Comparison of ENCODE assay signal across 11 mouse cellular contexts in the genomic region with DNA sequence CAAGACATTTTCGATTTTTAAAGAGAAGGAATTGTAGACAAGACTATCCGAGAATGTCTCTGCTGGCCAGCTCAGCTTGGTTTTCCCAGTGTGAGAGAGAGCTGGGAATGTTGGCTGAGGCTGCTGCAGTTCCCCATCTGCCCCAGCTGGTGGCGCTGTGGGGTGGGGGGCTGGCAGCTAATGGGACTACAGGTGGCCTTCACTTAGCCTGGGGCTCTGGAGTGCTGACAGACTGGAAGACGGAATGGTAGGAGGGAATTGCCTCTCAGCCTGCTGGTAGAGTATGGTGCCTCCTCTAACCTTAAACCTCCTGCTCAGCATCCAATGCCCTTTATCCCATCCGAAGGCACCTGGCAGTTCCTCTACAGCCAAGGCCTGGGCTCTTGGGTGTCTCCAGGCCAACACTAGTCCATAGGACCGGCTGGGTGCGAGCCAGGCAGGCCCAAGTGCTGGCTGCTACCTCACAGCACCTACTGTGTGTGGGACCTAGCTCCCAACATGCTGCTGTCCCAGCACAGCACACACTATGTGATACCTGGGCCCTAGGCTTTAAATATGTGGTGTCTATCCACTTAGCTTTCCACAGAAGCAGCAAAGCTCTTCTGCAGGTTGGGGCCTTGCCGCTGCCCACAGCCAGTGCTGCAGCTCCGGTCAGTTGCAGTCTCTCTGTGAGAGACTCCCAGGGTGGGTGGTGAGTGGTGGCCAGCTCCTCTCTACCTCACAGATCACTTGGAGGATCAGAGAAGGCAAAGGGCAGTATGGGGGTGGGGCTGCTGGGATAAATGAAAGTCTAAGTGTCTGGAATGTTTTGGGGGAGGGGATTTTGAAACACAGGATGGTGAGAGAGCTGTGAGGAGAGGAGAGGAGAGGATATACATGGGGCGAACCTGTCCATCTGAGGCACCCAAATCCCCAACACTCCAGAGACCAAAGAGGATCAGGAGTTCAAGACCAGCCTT. TPM values are rescaled to one million over a fixed set of nuclear protein-coding genes. Genes with fewer than 3 reads are reported as not detected.
DNase-seq lines count a peak whose midpoint lies in the region; ATAC-seq and TF ChIP-seq lines count a peak whose summit lies in the region.
"Had no signal": no experiment of that assay in that cellular context is flagged by ENCODE, and none has a peak within 500 bp of the region (broad histone marks: within the 10 kb centered on the region; RNA-seq: fewer than 3 reads in every experiment).

No protein-coding gene starts in this region.

- H3K36me3 ChIP-seq in hindbrain, embryonic 10.5 days = peaks cover 23% of the 10 kb centered on the region
- peaks cover 7% of the 10 kb centered on the region for H3K36me3 ChIP-seq in hindbrain, embryonic 16.5 days (ENCODE audit: control insufficient read depth, insufficient read depth, low read length)
- no peaks in the 10 kb centered on the region for H3K36me3 ChIP-seq in midbrain, embryonic 11.5 days (ENCODE audit: control insufficient read depth, insufficient read depth, low read length)
- H3K36me3 ChIP-seq in midbrain, embryonic 16.5 days (ENCODE audit: control insufficient read depth, insufficient read depth, low read length) = peaks cover 7% of the 10 kb centered on the region; the same call in 1 of the 2 replicates
- no peaks in the 10 kb centered on the region for H3K36me3 ChIP-seq in small intestine, adult 2 months (ENCODE audit: control insufficient read depth, insufficient read depth, low read length)

- no peak overlapping the region for H3K9ac ChIP-seq in hindbrain, embryonic 16.5 days (ENCODE audit: low read depth, low read length)
- H3K9ac ChIP-seq in midbrain, embryonic 11.5 days (ENCODE audit: low read length) = no peak overlapping the region
- H3K9ac ChIP-seq in midbrain, embryonic 16.5 days (ENCODE audit: low read depth, low read length) = no peak overlapping the region

- ATAC-seq in hindbrain, embryonic 16.5 days = no peak
- ATAC-seq in midbrain, embryonic 11.5 days (ENCODE audit: low FRiP score) = no peak
- ATAC-seq in midbrain, embryonic 16.5 days = no peak

- peak; percentile 59 for DNase-seq in hindbrain, embryonic 10.5 days (ENCODE audit: low spot score)
- DNase-seq in midbrain, embryonic 11.5 days (ENCODE audit: low spot score, missing footprints) = peak; percentile 86
- DNase-seq in cerebellum, adult 2 months = peak in 1 of 2 experiments; percentile 65
- DNase-seq in thymus, postnatal 14 days = no peak
- no peak for DNase-seq in spleen, postnatal 36 days (ENCODE audit: low spot score in 2 of 2)
- DNase-seq: thymus, postnatal 4 days had no signal

- no peak overlapping the region for H3K4me3 ChIP-seq in hindbrain, embryonic 10.5 days
- no peak overlapping the region for H3K4me3 ChIP-seq in hindbrain, embryonic 16.5 days (ENCODE audit: low read length)
- H3K4me3 ChIP-seq in midbrain, embryonic 11.5 days (ENCODE audit: low read depth, low read length) = no peak overlapping the region
- no peak overlapping the region for H3K4me3 ChIP-seq in midbrain, embryonic 16.5 days (ENCODE audit: low read depth, low read length)
- no peak overlapping the region for H3K4me3 ChIP-seq in cerebellum, adult 2 months (replicated peaks; ENCODE audit: insufficient read depth, low read depth, low read length)
- H3K4me3 ChIP-seq in small intestine, adult 2 months (ENCODE audit: low read depth, low read length) = no peak overlapping the region

- peak; percentile 82 for TF ChIP-seq CTCF in cerebellum, adult 2 months (IDR thresholded peaks at IDR 0.05; ENCODE audit: borderline replicate concordance, insufficient read depth, low read depth, low read length)
- TF ChIP-seq CTCF in small intestine, adult 2 months (IDR thresholded peaks at IDR 0.05; ENCODE audit: extremely low read depth, insufficient read length, insufficient replicate concordance, low read depth, low read length) = peak; percentile 51; the same call in 1 of the 2 replicates

- peaks cover 93% of the 10 kb centered on the region for H3K27me3 ChIP-seq in hindbrain, embryonic 10.5 days (ENCODE audit: insufficient read depth, poor library complexity, severe bottlenecking)
- H3K27me3 ChIP-seq in hindbrain, embryonic 16.5 days (replicated peaks; ENCODE audit: control insufficient read depth, insufficient read depth, low read length) = peaks cover 28% of the 10 kb centered on the region
- peaks cover 43% of the 10 kb centered on the region for H3K27me3 ChIP-seq in midbrain, embryonic 11.5 days (ENCODE audit: control insufficient read depth, insufficient read depth, low read length)
- H3K27me3 ChIP-seq in midbrain, embryonic 16.5 days (ENCODE audit: control insufficient read depth, insufficient read depth, low read depth, low read length) = peaks cover 33% of the 10 kb centered on the region
- no peaks in the 10 kb centered on the region for H3K27me3 ChIP-seq in cerebellum, adult 2 months (ENCODE audit: control insufficient read depth, insufficient read depth, low read length)
- peaks cover 19% of the 10 kb centered on the region for H3K27me3 ChIP-seq in small intestine, adult 2 months (ENCODE audit: control insufficient read depth, insufficient read depth, low read length)

- no peak for TF ChIP-seq POLR2A in cerebellum, adult 2 months (IDR thresholded peaks at IDR 0.05; ENCODE audit: borderline replicate concordance, insufficient read depth, low read length)
- no peak for TF ChIP-seq POLR2A in small intestine, adult 2 months (IDR thresholded peaks at IDR 0.05; ENCODE audit: low read depth, low read length)

- peaks cover 56% of the 10 kb centered on the region for H3K4me1 ChIP-seq in hindbrain, embryonic 10.5 days (replicated peaks)
- peaks cover 27% of the 10 kb centered on the region for H3K4me1 ChIP-seq in hindbrain, embryonic 16.5 days (ENCODE audit: control insufficient read depth, insufficient read depth, low read depth, low read length)
- H3K4me1 ChIP-seq in midbrain, embryonic 11.5 days (ENCODE audit: control insufficient read depth, insufficient read depth, low read length) = peaks cover 15% of the 10 kb centered on the region
- H3K4me1 ChIP-seq in midbrain, embryonic 16.5 days (ENCODE audit: control insufficient read depth, insufficient read depth, low read length) = peaks cover 11% of the 10 kb centered on the region; the same call in 1 of the 2 replicates
- H3K4me1 ChIP-seq in cerebellum, adult 2 months (ENCODE audit: control insufficient read depth, insufficient read depth, low read length) = peaks cover 16% of the 10 kb centered on the region
- H3K4me1 ChIP-seq in small intestine, adult 2 months (ENCODE audit: control insufficient read depth, insufficient read depth, insufficient read length, low read length) = peaks cover 10% of the 10 kb centered on the region; the same call in 1 of the 2 replicates

- peaks cover 3% of the 10 kb centered on the region; the same call in 1 of the 2 replicates for H3K9me3 ChIP-seq in hindbrain, embryonic 10.5 days
- H3K9me3 ChIP-seq in hindbrain, embryonic 16.5 days (ENCODE audit: control insufficient read depth, low read length) = no peaks in the 10 kb centered on the region
- H3K9me3 ChIP-seq in midbrain, embryonic 11.5 days (ENCODE audit: control insufficient read depth, low read length) = no peaks in the 10 kb centered on the region
- no peaks in the 10 kb centered on the region for H3K9me3 ChIP-seq in midbrain, embryonic 16.5 days (replicated peaks; ENCODE audit: control insufficient read depth, low read length, poor library complexity, severe bottlenecking)

- H3K4me2 ChIP-seq in hindbrain, embryonic 16.5 days (ENCODE audit: low read length) = no peak overlapping the region
- no peak overlapping the region for H3K4me2 ChIP-seq in midbrain, embryonic 11.5 days
- no peak overlapping the region for H3K4me2 ChIP-seq in midbrain, embryonic 16.5 days (ENCODE audit: low read length)

- H3K27ac ChIP-seq in hindbrain, embryonic 10.5 days = no peak overlapping the region
- H3K27ac ChIP-seq in hindbrain, embryonic 16.5 days (ENCODE audit: low read depth, low read length) = no peak overlapping the region
- no peak overlapping the region for H3K27ac ChIP-seq in midbrain, embryonic 11.5 days (ENCODE audit: low read depth, low read length)
- no peak overlapping the region for H3K27ac ChIP-seq in midbrain, embryonic 16.5 days (ENCODE audit: low read length)
- H3K27ac ChIP-seq in cerebellum, adult 2 months (ENCODE audit: insufficient read depth, low read length) = no peak overlapping the region
- H3K27ac ChIP-seq in small intestine, adult 2 months (ENCODE audit: insufficient read depth, low read depth, low read length) = no peak overlapping the region

- WGBS in hindbrain, embryonic 10.5 days = 53% methylated on average over 10 of the region's 10 CpGs
- 48% methylated on average over 10 of the region's 10 CpGs for WGBS in hindbrain, embryonic 16.5 days
- WGBS in midbrain, embryonic 11.5 days = 52% methylated on average over 10 of the region's 10 CpGs
- 58% methylated on average over 10 of the region's 10 CpGs for WGBS in midbrain, embryonic 16.5 days
- 47% methylated on average over 10 of the region's 10 CpGs for WGBS in cerebellum, adult 2 months
- 60% methylated on average over 10 of the region's 10 CpGs for WGBS in small intestine, adult 2 months

RNA-seq across cellular contexts. Expression of gene Gpr153, which starts 2.6 kb away (rescaled TPM):
- 7.0 and 7.9 TPM in 2 replicates for polyA plus RNA-seq in hindbrain, embryonic 10.5 days (2016; fragmentation: Nextera tagmentation; extraction: Ambion mirVana)
- polyA plus RNA-seq in hindbrain, embryonic 16.5 days (2015; fragmentation: Nextera tagmentation; extraction: Ambion mirVana) = 15.5 and 16.4 TPM in 2 replicates
- 7.4 and 9.5 TPM in 2 replicates for polyA plus RNA-seq in midbrain, embryonic 11.5 days (2014; fragmentation: Nextera tagmentation; extraction: Ambion mirVana)
- 13.8 and 16.2 TPM in 2 replicates for polyA plus RNA-seq in midbrain, embryonic 16.5 days (2015; fragmentation: Nextera tagmentation; extraction: Ambion mirVana)
- polyA plus RNA-seq in cerebellum, adult 2 months (2012; rRNA removed) = 29.9 and 31.4 TPM in 2 replicates
- polyA plus RNA-seq in small intestine, adult 2 months (2012; rRNA removed) = 9.4 and 11.6 TPM in 2 replicates

RNA-seq across cellular contexts. Expression of gene Hes3, which starts 14.8 kb away (rescaled TPM):
- 9.2 and 17.3 TPM in 2 replicates for polyA plus RNA-seq in hindbrain, embryonic 10.5 days (2016; fragmentation: Nextera tagmentation; extraction: Ambion mirVana)
- 0.11 and 0.50 TPM in 2 replicates for polyA plus RNA-seq in hindbrain, embryonic 16.5 days (2015; fragmentation: Nextera tagmentation; extraction: Ambion mirVana)
- polyA plus RNA-seq in midbrain, embryonic 11.5 days (2014; fragmentation: Nextera tagmentation; extraction: Ambion mirVana) = 8.6 and 12.6 TPM in 2 replicates
- polyA plus RNA-seq in midbrain, embryonic 16.5 days (2015; fragmentation: Nextera tagmentation; extraction: Ambion mirVana) = 0.19 and 0.41 TPM in 2 replicates
- polyA plus RNA-seq in cerebellum, adult 2 months (2012; rRNA removed) = 55.1 and 62.7 TPM in 2 replicates
- not detected in 2 replicates for polyA plus RNA-seq in small intestine, adult 2 months (2012; rRNA removed)
- polyA plus RNA-seq: embryonic facial prominence, embryonic 14.5 days; heart, embryonic 16.5 days had no signal

RNA-seq across cellular contexts. Expression of gene Icmt, which starts 20.4 kb away (rescaled TPM):
- polyA plus RNA-seq in hindbrain, embryonic 10.5 days (2016; fragmentation: Nextera tagmentation; extraction: Ambion mirVana) = 22.3 and 29.1 TPM in 2 replicates
- 17.2 and 22.2 TPM in 2 replicates for polyA plus RNA-seq in hindbrain, embryonic 16.5 days (2015; fragmentation: Nextera tagmentation; extraction: Ambion mirVana)
- polyA plus RNA-seq in midbrain, embryonic 11.5 days (2014; fragmentation: Nextera tagmentation; extraction: Ambion mirVana) = 18.1 and 19.8 TPM in 2 replicates
- 20.6 and 20.7 TPM in 2 replicates for polyA plus RNA-seq in midbrain, embryonic 16.5 days (2015; fragmentation: Nextera tagmentation; extraction: Ambion mirVana)
- 160 and 188 TPM in 2 replicates for polyA plus RNA-seq in cerebellum, adult 2 months (2012; rRNA removed)
- 16.5 and 26.5 TPM in 2 replicates for polyA plus RNA-seq in small intestine, adult 2 months (2012; rRNA removed)

RNA-seq across cellular contexts. Expression of gene Rnf207, which starts 42.1 kb away (rescaled TPM):
- polyA plus RNA-seq in hindbrain, embryonic 10.5 days (2016; fragmentation: Nextera tagmentation; extraction: Ambion mirVana) = 3.0 and 3.3 TPM in 2 replicates
- polyA plus RNA-seq in hindbrain, embryonic 16.5 days (2015; fragmentation: Nextera tagmentation; extraction: Ambion mirVana) = 9.0 and 10.6 TPM in 2 replicates
- 1.1 and 1.7 TPM in 2 replicates for polyA plus RNA-seq in midbrain, embryonic 11.5 days (2014; fragmentation: Nextera tagmentation; extraction: Ambion mirVana)
- polyA plus RNA-seq in midbrain, embryonic 16.5 days (2015; fragmentation: Nextera tagmentation; extraction: Ambion mirVana) = 6.4 and 9.5 TPM in 2 replicates
- polyA plus RNA-seq in cerebellum, adult 2 months (2012; rRNA removed) = 7.2 and 11.8 TPM in 2 replicates
- polyA plus RNA-seq in small intestine, adult 2 months (2012; rRNA removed) = 2.1 and 3.7 TPM in 2 replicates

RNA-seq across cellular contexts. Expression of gene Rpl22, which starts 48.9 kb away (rescaled TPM):
- polyA plus RNA-seq in hindbrain, embryonic 10.5 days (2016; fragmentation: Nextera tagmentation; extraction: Ambion mirVana) = 276 and 327 TPM in 2 replicates
- polyA plus RNA-seq in hindbrain, embryonic 16.5 days (2015; fragmentation: Nextera tagmentation; extraction: Ambion mirVana) = 125 and 138 TPM in 2 replicates
- polyA plus RNA-seq in midbrain, embryonic 11.5 days (2014; fragmentation: Nextera tagmentation; extraction: Ambion mirVana) = 357 and 368 TPM in 2 replicates
- polyA plus RNA-seq in midbrain, embryonic 16.5 days (2015; fragmentation: Nextera tagmentation; extraction: Ambion mirVana) = 117 and 136 TPM in 2 replicates
- polyA plus RNA-seq in cerebellum, adult 2 months (2012; rRNA removed) = 162 and 187 TPM in 2 replicates
- 5.0 and 8.7 TPM in 2 replicates for polyA plus RNA-seq in small intestine, adult 2 months (2012; rRNA removed)

Comparison
In these comparisons a context has a peak if more than half of its experiments do, and no peak if none do; other contexts are left out.
1. DNase-seq: peak in hindbrain, embryonic 10.5 days (single experiment) and midbrain, embryonic 11.5 days (single experiment); none in thymus, postnatal 14 days (single experiment) and spleen, postnatal 36 days (0 of 2).